Mouse (Mus musculus) layer of hippocampus, adult 8-10 months (tissue): ENCODE measurements at regions not wholly inside any gene's neighbourhood (a gene's known extent, or its start where the extent isn't known, plus 50 kb on each side); places are given as distances from the start of the nearest gene placed in this dataset.

Source experiments
- DNase-seq, 2 experiments: peaks; one replicate each; pipeline ENCODE4 v3.0.0; 2022; ENCODE audit warnings: low spot score in 2 of 2

GRCm38 (mm10) chr9:101670111-101670510 is 191.5 kb upstream of the 9630041A04Rik start:
- no peak for DNase-seq

- DNase-seq: no peak
Observed at GRCm38 (mm10) chr9:101649816-101650215, 211.8 kb upstream of the 9630041A04Rik start.

GRCm38 (mm10) chr9:101641524-101641923 is 220.1 kb upstream of the 9630041A04Rik start:
- no peak for DNase-seq

- DNase-seq: no peak
Observed at GRCm38 (mm10) chr9:101640598-101640997, 221.0 kb upstream of the 9630041A04Rik start.

GRCm38 (mm10) chr9:101616261-101616660 is 245.4 kb upstream of the 9630041A04Rik start:
- no peak for DNase-seq

GRCm38 (mm10) chr9:101615176-101615575 is 246.5 kb upstream of the 9630041A04Rik start:
- no peak for DNase-seq

- DNase-seq: peak in 1 of 2 experiments; percentile 10
Observed at GRCm38 (mm10) chr9:101613933-101614332, 247.7 kb upstream of the 9630041A04Rik start.

GRCm38 (mm10) chr9:101613471-101613870 is 248.2 kb upstream of the 9630041A04Rik start:
- no peak for DNase-seq

- no peak for DNase-seq
Observed at GRCm38 (mm10) chr9:101612971-101613370, 248.7 kb upstream of the 9630041A04Rik start.

GRCm38 (mm10) chr9:101612571-101612970 is 249.1 kb upstream of the 9630041A04Rik start:
- DNase-seq: no peak

GRCm38 (mm10) chr9:101611481-101611880 is 250.2 kb upstream of the 9630041A04Rik start:
- DNase-seq: no peak

GRCm38 (mm10) chr9:101610806-101611443 is 250.7 kb upstream of the 9630041A04Rik start:
- no peak for DNase-seq

- DNase-seq: no peak
Observed at GRCm38 (mm10) chr9:101610338-101610737, 251.3 kb upstream of the 9630041A04Rik start.

GRCm38 (mm10) chr9:101602799-101603198 is 258.8 kb upstream of the 9630041A04Rik start:
- DNase-seq: no peak

- no peak for DNase-seq
Observed at GRCm38 (mm10) chr9:101596898-101597297, 264.7 kb upstream of the 9630041A04Rik start.

GRCm38 (mm10) chr9:101595101-101595650 is 266.5 kb upstream of the 9630041A04Rik start:
- peak in 1 of 2 experiments; percentile 30 for DNase-seq

- peak in 1 of 2 experiments; percentile 25 for DNase-seq
Observed at GRCm38 (mm10) chr9:101592621-101593020, 269.0 kb upstream of the 9630041A04Rik start.

GRCm38 (mm10) chr9:101591681-101592080 is 270.0 kb upstream of the 9630041A04Rik start:
- DNase-seq: no peak

GRCm38 (mm10) chr9:101590310-101590709 is 271.3 kb upstream of the 9630041A04Rik start:
- DNase-seq: no peak

- DNase-seq: no peak
Observed at GRCm38 (mm10) chr9:101581064-101581463, 280.6 kb upstream of the 9630041A04Rik start.

- DNase-seq: no peak
Observed at GRCm38 (mm10) chr9:101570714-101571113, 290.9 kb upstream of the 9630041A04Rik start.

- no peak for DNase-seq
Observed at GRCm38 (mm10) chr9:101563196-101563595, 298.4 kb upstream of the 9630041A04Rik start.

GRCm38 (mm10) chr9:101559366-101559765 is 302.3 kb upstream of the 9630041A04Rik start:
- DNase-seq: no peak
